8 mouse cellular contexts compared by ENCODE assay signal in genomic region chr6:72510686-72511421, GRCm38 (mm10). TPM values are rescaled to one million over a fixed set of nuclear protein-coding genes. Genes with fewer than 3 reads are reported as not detected.
DNase-seq lines count a peak whose midpoint lies in the region; ATAC-seq and TF ChIP-seq lines count a peak whose summit lies in the region.

No protein-coding gene starts in this region.

- H3K4me1 ChIP-seq in testis, adult 2 months (ENCODE audit: control insufficient read depth, insufficient read depth, low read length), result peaks cover 19% of the 10 kb centered on the region
- peaks cover 32% of the 10 kb centered on the region for H3K4me1 ChIP-seq in kidney, embryonic 16.5 days (ENCODE audit: insufficient read depth, low read length)

- WGBS in kidney, embryonic 16.5 days, result 26% methylated on average over 6 of the region's 6 CpGs

- no peak for TF ChIP-seq CTCF in testis, adult 2 months (IDR thresholded peaks at IDR 0.05; ENCODE audit: control insufficient read depth, insufficient read depth, insufficient replicate concordance, low read depth, low read length)

- H3K4me3 ChIP-seq in testis, adult 2 months (ENCODE audit: control insufficient read depth, low read depth, low read length), result no peak overlapping the region
- H3K4me3 ChIP-seq in kidney, embryonic 16.5 days (ENCODE audit: low read length), result no peak overlapping the region

- no peak for TF ChIP-seq POLR2A in testis, adult 2 months (IDR thresholded peaks at IDR 0.05; ENCODE audit: control insufficient read depth, low read depth, low read length)

- no peaks in the 10 kb centered on the region for H3K9me3 ChIP-seq in kidney, embryonic 16.5 days (ENCODE audit: low read length)

- no peak overlapping the region for H3K4me2 ChIP-seq in kidney, embryonic 16.5 days (replicated peaks; ENCODE audit: low read depth, low read length)

- H3K36me3 ChIP-seq in testis, adult 2 months (ENCODE audit: control insufficient read depth, insufficient read depth, low read length), result no peaks in the 10 kb centered on the region
- H3K36me3 ChIP-seq in kidney, embryonic 16.5 days (ENCODE audit: insufficient read depth, low read length), result no peaks in the 10 kb centered on the region

- DNase-seq in adrenal gland, postnatal 14 days, result peak; percentile 43
- DNase-seq in adrenal gland, postnatal 25 days, result no peak
- no peak for DNase-seq in testis, postnatal 14 days (ENCODE audit: low spot score)
- DNase-seq in thymus, postnatal 0 days (ENCODE audit: low spot score), result no peak
- no peak for DNase-seq in thymus, adult 18-20 months
- DNase-seq in spleen, adult 18-20 months, result no peak

- ATAC-seq in kidney, embryonic 16.5 days (ENCODE audit: low FRiP score, low TSS enrichment), result peak; percentile 53; the same call in 1 of the 2 replicates

- 0 out of 2 replicates have a peak overlapping the region, but pooled peaks have one; percentile 2 for H3K9ac ChIP-seq in kidney, embryonic 16.5 days (replicated peaks; ENCODE audit: low read length)

- peak overlapping the region; percentile 58; the same call in 1 of the 2 replicates for H3K27ac ChIP-seq in testis, adult 2 months (ENCODE audit: control insufficient read depth, insufficient read depth, low read depth, low read length)
- peak overlapping the region; percentile 84 for H3K27ac ChIP-seq in kidney, embryonic 16.5 days (ENCODE audit: low read length)

- H3K27me3 ChIP-seq in testis, adult 2 months (ENCODE audit: control insufficient read depth, insufficient read depth, low read length), result no peaks in the 10 kb centered on the region
- H3K27me3 ChIP-seq in kidney, embryonic 16.5 days (ENCODE audit: insufficient read depth, low read length), result no peaks in the 10 kb centered on the region

RNA-seq across cellular contexts. Expression of gene Sh2d6, which starts 10.7 kb away (rescaled TPM):
- 0.49 and 0.52 TPM in 2 replicates for total RNA-seq in adrenal gland, postnatal 14 days (2021)
- total RNA-seq in adrenal gland, postnatal 25 days (2021), result 0.39 TPM in 1 of 2 replicates, not detected in the other
- 76.8 and 77.0 TPM in 2 replicates for polyA plus RNA-seq in testis, adult 2 months (2012; rRNA removed)
- 0.17 TPM in 1 of 2 replicates, not detected in the other for polyA plus RNA-seq in kidney, embryonic 16.5 days (2015; fragmentation: Nextera tagmentation; extraction: Ambion mirVana)
- polyA plus RNA-seq in thymus, postnatal 0 days (2015; fragmentation: Nextera tagmentation; extraction: Ambion mirVana), result 0.14 and 0.23 TPM in 2 replicates

RNA-seq across cellular contexts. Expression of gene Capg, which starts 33.3 kb away (rescaled TPM):
- total RNA-seq in adrenal gland, postnatal 14 days (2021), result 28.8 and 38.2 TPM in 2 replicates
- 30.3 and 48.1 TPM in 2 replicates for total RNA-seq in adrenal gland, postnatal 25 days (2021)
- 1.3 and 4.1 TPM in 2 replicates for polyA plus RNA-seq in testis, adult 2 months (2012; rRNA removed)
- 83.1 and 94.3 TPM in 2 replicates for polyA plus RNA-seq in kidney, embryonic 16.5 days (2015; fragmentation: Nextera tagmentation; extraction: Ambion mirVana)
- polyA plus RNA-seq in thymus, postnatal 0 days (2015; fragmentation: Nextera tagmentation; extraction: Ambion mirVana), result 62.4 and 63.4 TPM in 2 replicates

Comparison
In these comparisons a context has a peak if more than half of its experiments do, and no peak if none do; other contexts are left out.
1. RNA of gene Sh2d6, which starts 10.7 kb away (polyA plus RNA-seq): 76.8 to 77.0 TPM in testis, adult 2 months; 0.17 TPM in kidney, embryonic 16.5 days and 0.14 to 0.23 TPM in thymus, postnatal 0 days; every median in the first group is over 10 times any median in the second.
2. RNA of gene Capg, which starts 33.3 kb away (polyA plus RNA-seq): 83.1 to 94.3 TPM in kidney, embryonic 16.5 days and 62.4 to 63.4 TPM in thymus, postnatal 0 days; 1.3 to 4.1 TPM in testis, adult 2 months; every median in the first group is over 10 times any median in the second.